Mouse (Mus musculus) liver, postnatal 0 days (tissue): ENCODE measurements at regions not wholly inside any gene's neighbourhood (a gene's known extent, or its start where the extent isn't known, plus 50 kb on each side); places are given as distances from the start of the nearest gene placed in this dataset.

Experiments
- CTCF ChIP-seq: sonication (generic); IDR thresholded peaks from 2 replicates; pipeline ENCODE4 v1.5.1; 2016; ENCODE audit warnings: antibody characterized with exemption, low read depth
- EP300 ChIP-seq: IDR thresholded peaks from 2 replicates; pipeline ENCODE4 v1.6.1; 2016; ENCODE audit warnings: antibody characterized with exemption, low read depth, mild to moderate bottlenecking

GRCm38 (mm10) chr7:111919961-111920360 lies 103.3 kb upstream of the Usp47 start:
- no peak for TF ChIP-seq EP300
- TF ChIP-seq CTCF: no peak
